Mouse (Mus musculus) liver, embryonic 13.5 days (tissue): ENCODE measurements at regions not wholly inside any gene's neighbourhood (a gene's known extent, or its start where the extent isn't known, plus 50 kb on each side); places are given as distances from the start of the nearest gene placed in this dataset. TPM values are rescaled to one million over a fixed set of nuclear protein-coding genes. Genes with fewer than 3 reads are reported as not detected.
"Not testable (repeated sequence)": the region's sequence is repeated elsewhere in the genome, so short reads cannot be mapped to it uniquely, and the experiment has no call there.

Source experiments
- ATAC-seq: fragments of 200-750 bp; cut with Nextera tagmentation; 2 replicates; pipeline ENCODE4 v1.8.0; 2017; ENCODE audit warnings: low read depth, mild to moderate bottlenecking, moderate number of reproducible peaks, moderate library complexity
- DNase-seq: peaks from one replicate; pipeline ENCODE4 v3.0.0; 2022
- H3K27ac ChIP-seq: fragments of 300-500 bp; sonication (generic); 2 replicates; pipeline ENCODE4 v1.5.1; 2015; ENCODE audit warnings: moderate library complexity, mild to moderate bottlenecking, inconsistent platforms
- H3K27me3 ChIP-seq: fragments of 300-500 bp; sonication (generic); 2 replicates; pipeline ENCODE4 v1.6.1; 2015; ENCODE audit warnings: mild to moderate bottlenecking, inconsistent platforms
- H3K36me3 ChIP-seq: fragments of 300-500 bp; sonication (generic); 2 replicates; pipeline ENCODE4 v1.6.1; 2015; ENCODE audit warnings: mild to moderate bottlenecking, inconsistent platforms
- H3K4me1 ChIP-seq: fragments of 300-500 bp; sonication (generic); replicated peaks from 2 replicates; pipeline ENCODE4 v1.6.1; 2015; ENCODE audit warnings: inconsistent platforms
- H3K4me2 ChIP-seq: fragments of 300-500 bp; sonication (generic); 2 replicates; pipeline ENCODE4 v1.6.1; 2015; ENCODE audit warnings: inconsistent platforms, mild to moderate bottlenecking, moderate library complexity
- H3K4me3 ChIP-seq: fragments of 300-500 bp; sonication (generic); replicated peaks from 2 replicates; pipeline ENCODE4 v1.5.1; 2015; ENCODE audit warnings: mild to moderate bottlenecking, inconsistent platforms
- H3K9ac ChIP-seq: fragments of 300-500 bp; sonication (generic); 2 replicates; pipeline ENCODE4 v1.6.1; 2015; ENCODE audit warnings: mild to moderate bottlenecking, inconsistent platforms
- H3K9me3 ChIP-seq: fragments of 300-500 bp; sonication (generic); replicated peaks from 2 replicates; pipeline ENCODE4 v1.6.1; 2016; ENCODE audit warnings: inconsistent platforms
- WGBS: fragments of 180-500 bp; shearing (Covaris S2); methylation state at CpG from one replicate; pipeline ENCODE4 v1.1.7; 2015; ENCODE audit not compliant: insufficient replicate concordance; 5-methylcytosine and 5-hydroxymethylcytosine counted together
- microRNA-seq: library from miRNA; unstranded; fragments of <30 nt; microRNA quantifications from one replicate; pipeline ENCODE4, GENCODE M21; 2016

GRCm38 (mm10) chr11:16663806-16664205 is 88.2 kb upstream of the Egfr start:
- H3K4me1 ChIP-seq, result no peaks in the 10 kb centered on the region
- WGBS, result 70% methylated on average over 3 of the region's 3 CpGs
- no peak overlapping the region for H3K4me2 ChIP-seq
- DNase-seq (no peak), ATAC-seq (no peak)
- H3K4me3 ChIP-seq, result no peak overlapping the region
- H3K9me3 ChIP-seq, result no peaks in the 10 kb centered on the region
- no peaks in the 10 kb centered on the region for H3K27me3 ChIP-seq
- H3K27ac ChIP-seq, result no peak overlapping the region
- H3K36me3 ChIP-seq, result no peaks in the 10 kb centered on the region
- H3K9ac ChIP-seq, result no peak overlapping the region

GRCm38 (mm10) chr11:16669453-16670251 is 82.4 kb upstream of the Egfr start:
- H3K27me3 ChIP-seq, result no peaks in the 10 kb centered on the region
- no peak overlapping the region for H3K4me2 ChIP-seq
- H3K9ac ChIP-seq, result no peak overlapping the region
- H3K9me3 ChIP-seq, result no peaks in the 10 kb centered on the region
- ATAC-seq (no peak), DNase-seq (no peak)
- no peak overlapping the region for H3K4me3 ChIP-seq
- no peaks in the 10 kb centered on the region for H3K4me1 ChIP-seq
- 43% methylated on average over 4 of the region's 4 CpGs for WGBS
- H3K27ac ChIP-seq, result no peak overlapping the region
- no peaks in the 10 kb centered on the region for H3K36me3 ChIP-seq

GRCm38 (mm10) chr11:16670282-16670681 is 81.7 kb upstream of the Egfr start:
- no peaks in the 10 kb centered on the region for H3K9me3 ChIP-seq
- DNase-seq, result no peak
- H3K27ac ChIP-seq, result no peak overlapping the region
- no peaks in the 10 kb centered on the region for H3K27me3 ChIP-seq
- no peak for ATAC-seq
- H3K36me3 ChIP-seq, result no peaks in the 10 kb centered on the region
- H3K4me3 ChIP-seq, result no peak overlapping the region
- no peak overlapping the region for H3K4me2 ChIP-seq
- no peak overlapping the region for H3K9ac ChIP-seq
- no peaks in the 10 kb centered on the region for H3K4me1 ChIP-seq
- WGBS, result 25% methylated on average over 1 of the region's 1 CpGs

- WGBS, result 36% methylated on average over 1 of the region's 1 CpGs
Observed at GRCm38 (mm10) chr11:16675951-16676350, 76.1 kb upstream of the Egfr start.

GRCm38 (mm10) chr11:16683538-16683937 is 68.5 kb upstream of the Egfr start:
- Histone ChIP-seq H3K9me3 (no peaks in the 10 kb centered on the region), H3K4me3 (no peak overlapping the region), H3K4me2 (no peak overlapping the region), H3K27ac (no peak overlapping the region), H3K36me3 (no peaks in the 10 kb centered on the region), H3K4me1 (no peaks in the 10 kb centered on the region), H3K9ac (no peak overlapping the region), H3K27me3 (no peaks in the 10 kb centered on the region)
- WGBS, result 65% methylated on average over 1 of the region's 1 CpGs
- ATAC-seq (no peak), DNase-seq (no peak)

More at GRCm38 (mm10) chr11:16675951-16676350, 76.1 kb upstream of the Egfr start:
- not testable (repeated sequence) for H3K4me2 ChIP-seq, H3K36me3 ChIP-seq, H3K4me3 ChIP-seq, H3K9me3 ChIP-seq, H3K27me3 ChIP-seq, H3K9ac ChIP-seq, ATAC-seq, H3K4me1 ChIP-seq, DNase-seq, H3K27ac ChIP-seq

- DNase-seq (no peak), ATAC-seq (no peak)
- Histone ChIP-seq H3K36me3 (no peaks in the 10 kb centered on the region), H3K9ac (no peak overlapping the region), H3K4me3 (no peak overlapping the region), H3K4me2 (no peak overlapping the region), H3K4me1 (no peaks in the 10 kb centered on the region), H3K9me3 (no peaks in the 10 kb centered on the region), H3K27ac (no peak overlapping the region), H3K27me3 (no peaks in the 10 kb centered on the region)
- WGBS, result 75% methylated on average over 1 of the region's 1 CpGs
Observed at GRCm38 (mm10) chr11:16695596-16695995, 56.4 kb upstream of the Egfr start.

GRCm38 (mm10) chr11:16696787-16697186 is 55.2 kb upstream of the Egfr start:
- DNase-seq (no peak), ATAC-seq (no peak)
- 51% methylated on average over 2 of the region's 2 CpGs for WGBS
- Histone ChIP-seq H3K36me3 (no peaks in the 10 kb centered on the region), H3K9ac (no peak overlapping the region), H3K27ac (no peak overlapping the region), H3K4me2 (no peak overlapping the region), H3K9me3 (no peaks in the 10 kb centered on the region), H3K4me3 (no peak overlapping the region), H3K27me3 (no peaks in the 10 kb centered on the region), H3K4me1 (no peaks in the 10 kb centered on the region)

GRCm38 (mm10) chr11:16701826-16702225 is 50.2 kb upstream of the Egfr start:
- no peaks in the 10 kb centered on the region for H3K36me3 ChIP-seq
- no peak overlapping the region for H3K4me3 ChIP-seq
- no peak overlapping the region for H3K9ac ChIP-seq
- no peaks in the 10 kb centered on the region for H3K9me3 ChIP-seq
- ATAC-seq (no peak), DNase-seq (no peak)
- WGBS, result 59% methylated on average over 4 of the region's 4 CpGs
- H3K4me1 ChIP-seq, result no peaks in the 10 kb centered on the region
- H3K27me3 ChIP-seq, result no peaks in the 10 kb centered on the region
- H3K27ac ChIP-seq, result no peak overlapping the region
- no peak overlapping the region for H3K4me2 ChIP-seq

Small RNAs in the stretch of these regions (microRNA-seq; reads per million reads assigned to microRNA genes)
- gene Gm24714, result not detected
